Mouse (Mus musculus) midbrain, embryonic 13.5 days (tissue): ENCODE results near the gene Gm45717. TPM values are rescaled to one million over a fixed set of nuclear protein-coding genes. Genes with fewer than 3 reads are reported as not detected.
A peak's percentile ranks its signal among the peaks of the same experiment; 100 is the strongest.

Source experiments
- ATAC-seq: fragments of 200-750 bp; cut with Nextera tagmentation; 2 replicates; pipeline ENCODE4 v1.8.0; 2017; ENCODE audit warnings: mild to moderate bottlenecking, moderate TSS enrichment, moderate library complexity
- H3K27ac ChIP-seq: fragments of 300-500 bp; sonication (generic); 2 replicates; pipeline ENCODE4 v1.5.1; 2015; ENCODE audit warnings: inconsistent platforms, mild to moderate bottlenecking, moderate library complexity
- H3K27me3 ChIP-seq: fragments of 300-500 bp; sonication (generic); 2 replicates; pipeline ENCODE4 v1.6.1; 2015; ENCODE audit warnings: mild to moderate bottlenecking, inconsistent platforms
- H3K36me3 ChIP-seq: fragments of 300-500 bp; sonication (generic); 2 replicates; pipeline ENCODE4 v1.6.1; 2015; ENCODE audit warnings: mild to moderate bottlenecking, inconsistent platforms
- H3K4me1 ChIP-seq: fragments of 300-500 bp; sonication (generic); replicated peaks from 2 replicates; pipeline ENCODE4 v1.6.1; 2015; ENCODE audit warnings: inconsistent platforms
- H3K4me2 ChIP-seq: fragments of 300-500 bp; sonication (generic); replicated peaks from 2 replicates; pipeline ENCODE4 v1.6.1; 2015; ENCODE audit warnings: moderate library complexity, mild to moderate bottlenecking, inconsistent platforms
- H3K4me3 ChIP-seq: fragments of 300-500 bp; sonication (generic); replicated peaks from 2 replicates; pipeline ENCODE4 v1.5.1; 2015; ENCODE audit warnings: mild to moderate bottlenecking, inconsistent platforms
- H3K9ac ChIP-seq: fragments of 300-500 bp; sonication (generic); replicated peaks from 2 replicates; pipeline ENCODE4 v1.6.1; 2015; ENCODE audit warnings: mild to moderate bottlenecking, inconsistent platforms
- H3K9me3 ChIP-seq: fragments of 300-500 bp; sonication (generic); 2 replicates; pipeline ENCODE4 v1.6.1; 2016; ENCODE audit warnings: mild to moderate bottlenecking, inconsistent platforms
- WGBS: fragments of 180-500 bp; shearing (Covaris S2); methylation state at CpG from one replicate; pipeline ENCODE4 v1.1.7; 2015; 5-methylcytosine and 5-hydroxymethylcytosine counted together
- polyA plus RNA-seq: library from polyadenylated mRNA; unstranded; fragments of >200 nt; fragmentation: Nextera tagmentation; extraction: Ambion mirVana; gene quantifications from 2 replicates; pipeline ENCODE4 v1.2.1, GENCODE M21; 2015

Gene Gm45717
- polyA plus RNA-seq, 1 experiment from 2014 or later, result not detected

DNA sequence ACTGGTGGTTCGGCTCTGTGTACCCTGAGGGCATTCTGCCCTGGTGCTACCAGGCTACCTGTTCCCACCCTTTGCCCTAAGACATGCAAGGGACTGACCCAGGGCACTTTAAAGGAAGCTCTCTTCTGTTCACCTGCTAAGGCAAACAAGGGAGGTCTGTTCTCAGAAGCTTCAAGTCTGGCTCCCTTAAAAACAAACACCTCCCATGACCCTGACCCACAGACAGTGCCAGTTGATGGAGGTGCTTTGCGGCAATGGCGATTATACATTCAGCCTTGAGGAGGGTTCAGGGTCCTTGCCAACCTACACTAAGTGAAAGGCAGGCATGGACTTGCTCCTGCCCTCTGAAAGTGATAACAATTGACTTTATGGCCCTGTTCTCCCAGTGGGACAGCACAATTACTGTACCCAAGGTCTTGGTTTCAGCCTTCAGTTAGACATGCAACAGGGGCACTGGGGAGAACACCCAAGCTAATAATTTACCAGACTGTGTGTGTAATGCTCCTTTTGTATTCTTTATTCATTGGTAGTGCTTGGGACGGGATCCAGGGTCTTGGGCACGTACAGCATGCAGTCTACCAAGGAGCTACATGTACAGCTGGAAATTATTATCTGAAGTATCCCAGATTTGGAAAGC lies 42.8 kb downstream of the Gm45717 start:
- no peak overlapping the region for H3K27ac ChIP-seq
- no peak for ATAC-seq
- WGBS, result 81% methylated on average over 5 of the region's 5 CpGs
- no peaks in the 10 kb centered on the region for H3K36me3 ChIP-seq
- no peak overlapping the region for H3K4me3 ChIP-seq
- H3K9me3 ChIP-seq, result no peaks in the 10 kb centered on the region
- no peak overlapping the region for H3K9ac ChIP-seq
- peaks cover 4% of the 10 kb centered on the region for H3K4me1 ChIP-seq
- no peak overlapping the region for H3K4me2 ChIP-seq
- peaks cover 3% of the 10 kb centered on the region; the same call in 1 of the 2 replicates for H3K27me3 ChIP-seq

DNA sequence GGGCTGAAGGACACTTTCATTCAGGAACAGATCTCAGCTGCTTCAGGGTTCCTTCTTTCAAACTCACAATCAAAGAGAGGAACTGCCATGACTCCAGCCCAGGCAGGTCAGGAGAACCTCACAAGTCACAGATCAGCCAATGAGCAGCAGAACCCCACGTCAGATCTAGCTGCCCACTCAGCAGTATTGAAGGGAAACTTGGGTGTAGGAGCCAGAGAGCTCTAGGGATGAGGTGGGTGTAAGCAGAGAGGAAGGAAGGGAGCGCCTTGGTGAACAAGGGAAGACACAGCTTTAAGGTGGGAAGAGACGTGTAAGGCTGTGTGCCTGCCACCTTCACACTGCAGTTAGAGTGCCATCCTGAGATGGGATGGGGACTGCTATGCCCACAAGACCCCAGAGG lies 43.4 kb downstream of the Gm45717 start:
- 68% methylated on average over 3 of the region's 3 CpGs for WGBS
- H3K9ac ChIP-seq, result no peak overlapping the region
- no peak overlapping the region for H3K27ac ChIP-seq
- H3K4me2 ChIP-seq, result no peak overlapping the region
- no peak overlapping the region for H3K4me3 ChIP-seq
- no peak for ATAC-seq
- no peaks in the 10 kb centered on the region for H3K36me3 ChIP-seq
- H3K27me3 ChIP-seq, result peaks cover 3% of the 10 kb centered on the region; the same call in 1 of the 2 replicates
- H3K4me1 ChIP-seq, result peaks cover 4% of the 10 kb centered on the region
- H3K9me3 ChIP-seq, result no peaks in the 10 kb centered on the region

GRCm38 (mm10) chr7:140908634-140909107 lies 47.1 kb downstream of the Gm45717 start:
- Histone ChIP-seq H3K27ac (no peak overlapping the region), H3K36me3 (no peaks in the 10 kb centered on the region), H3K9ac (no peak overlapping the region; the same call in 1 of the 2 replicates), H3K4me3 (peak overlapping the region; percentile 38), H3K4me1 (peaks cover 4% of the 10 kb centered on the region), H3K9me3 (no peaks in the 10 kb centered on the region), H3K27me3 (peaks cover 3% of the 10 kb centered on the region; the same call in 1 of the 2 replicates), H3K4me2 (peak overlapping the region; percentile 63)
- peak; percentile 83 for ATAC-seq
- 3% methylated on average over 19 of the region's 19 CpGs for WGBS

DNA sequence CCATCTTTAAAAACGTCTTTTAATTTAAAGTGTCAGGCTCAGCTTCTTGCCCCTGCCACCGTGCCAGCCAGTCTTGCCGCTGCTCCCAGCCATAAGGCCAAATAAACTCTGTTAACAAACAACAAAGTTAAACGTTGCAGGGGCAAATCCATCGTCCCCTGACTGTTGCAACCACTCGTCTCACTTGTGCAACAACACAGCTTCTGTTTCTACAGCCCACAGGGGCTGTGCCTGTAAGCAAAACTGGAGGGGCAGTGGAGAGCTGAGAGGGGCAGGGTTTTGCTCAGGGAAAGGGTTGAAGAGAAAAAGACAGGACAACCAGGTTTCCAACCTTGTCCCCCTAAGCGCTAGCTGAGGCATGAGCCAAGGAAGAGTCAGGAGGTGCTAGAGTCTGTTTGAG lies 47.6 kb downstream of the Gm45717 start:
- H3K4me3 ChIP-seq, result no peak overlapping the region
- WGBS, result 54% methylated on average over 7 of the region's 7 CpGs
- peak; percentile 12; the same call in 1 of the 2 replicates for ATAC-seq
- no peaks in the 10 kb centered on the region for H3K9me3 ChIP-seq
- no peak overlapping the region for H3K9ac ChIP-seq
- H3K4me1 ChIP-seq, result peaks cover 4% of the 10 kb centered on the region
- H3K36me3 ChIP-seq, result no peaks in the 10 kb centered on the region
- H3K4me2 ChIP-seq, result no peak overlapping the region; the same call in 1 of the 2 replicates
- H3K27ac ChIP-seq, result no peak overlapping the region
- peaks cover 3% of the 10 kb centered on the region; the same call in 1 of the 2 replicates for H3K27me3 ChIP-seq

DNA sequence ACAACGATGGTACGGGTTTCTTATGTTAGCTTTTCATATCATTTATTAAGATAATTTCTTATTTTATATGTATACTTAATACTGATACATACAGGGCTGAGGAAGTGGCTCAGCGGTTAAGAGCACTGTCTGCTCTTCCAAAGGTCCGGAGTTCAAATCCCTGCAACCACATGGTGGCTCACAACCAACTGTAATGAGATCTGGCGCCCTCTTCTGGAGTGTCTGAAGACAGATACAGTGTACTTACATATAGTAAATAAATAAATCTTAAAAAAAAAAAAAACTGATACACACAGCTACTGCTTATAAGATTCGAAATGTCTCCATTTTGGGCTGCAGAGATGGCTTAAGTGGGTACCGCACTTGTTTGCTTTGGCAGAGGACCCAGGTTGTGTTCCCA lies 48.0 kb downstream of the Gm45717 start:
- Histone ChIP-seq H3K27ac (no peak overlapping the region), H3K4me1 (peaks cover 4% of the 10 kb centered on the region), H3K4me2 (no peak overlapping the region), H3K9ac (no peak overlapping the region), H3K36me3 (no peaks in the 10 kb centered on the region), H3K27me3 (peaks cover 3% of the 10 kb centered on the region; the same call in 1 of the 2 replicates), H3K4me3 (no peak overlapping the region), H3K9me3 (no peaks in the 10 kb centered on the region)
- no peak for ATAC-seq
- 81% methylated on average over 7 of the region's 7 CpGs for WGBS

DNA sequence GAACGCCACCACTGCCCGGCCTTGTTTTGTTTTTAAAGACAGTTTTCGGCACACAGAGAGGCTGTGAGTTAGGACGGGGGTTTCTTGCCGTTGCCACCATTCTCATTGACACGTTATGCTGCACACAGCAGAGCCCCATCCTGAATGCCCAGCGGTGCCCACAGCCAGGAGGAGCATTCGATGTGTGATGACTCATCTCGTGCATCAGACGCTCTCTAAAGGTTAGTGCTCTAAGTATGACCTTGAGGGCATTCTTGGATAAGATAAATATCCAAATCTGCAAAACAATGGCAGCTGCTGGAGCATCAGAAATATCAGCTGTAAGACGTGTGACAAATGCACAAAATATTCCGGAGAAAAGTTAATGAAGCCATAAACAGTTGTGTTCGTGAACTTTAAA lies 48.6 kb downstream of the Gm45717 start:
- 90% methylated on average over 13 of the region's 13 CpGs for WGBS

GRCm38 (mm10) chr7:140905642-140906081 lies 50.1 kb downstream of the Gm45717 start:
- Histone ChIP-seq H3K27ac (no peak overlapping the region), H3K4me1 (peaks cover 4% of the 10 kb centered on the region), H3K9me3 (no peaks in the 10 kb centered on the region), H3K4me2 (no peak overlapping the region), H3K4me3 (no peak overlapping the region), H3K27me3 (no peaks in the 10 kb centered on the region), H3K9ac (no peak overlapping the region), H3K36me3 (no peaks in the 10 kb centered on the region)
- WGBS, result 89% methylated on average over 2 of the region's 2 CpGs
- no peak for ATAC-seq

More for the DNA sequence above, 48.6 kb downstream of the Gm45717 start:
- H3K4me3 ChIP-seq, result no peak overlapping the region
- no peaks in the 10 kb centered on the region for H3K36me3 ChIP-seq
- H3K27ac ChIP-seq, result no peak overlapping the region
- no peak overlapping the region for H3K4me2 ChIP-seq
- H3K4me1 ChIP-seq, result peaks cover 4% of the 10 kb centered on the region
- H3K9me3 ChIP-seq, result no peaks in the 10 kb centered on the region
- H3K27me3 ChIP-seq, result peaks cover 3% of the 10 kb centered on the region; the same call in 1 of the 2 replicates
- H3K9ac ChIP-seq, result no peak overlapping the region
- ATAC-seq, result no peak

GRCm38 (mm10) chr7:140903212-140903611 lies 52.5 kb downstream of the Gm45717 start:
- Histone ChIP-seq H3K9me3 (no peaks in the 10 kb centered on the region), H3K27me3 (no peaks in the 10 kb centered on the region), H3K9ac (0 out of 2 replicates have a peak overlapping the region, but pooled peaks have one; percentile 16), H3K36me3 (peaks cover 22% of the 10 kb centered on the region), H3K4me3 (no peak overlapping the region), H3K27ac (no peak overlapping the region), H3K4me1 (no peaks in the 10 kb centered on the region; the same call in 1 of the 2 replicates), H3K4me2 (no peak overlapping the region)
- 22% methylated on average over 13 of the region's 13 CpGs for WGBS
- peak; percentile 73 for ATAC-seq

DNA sequence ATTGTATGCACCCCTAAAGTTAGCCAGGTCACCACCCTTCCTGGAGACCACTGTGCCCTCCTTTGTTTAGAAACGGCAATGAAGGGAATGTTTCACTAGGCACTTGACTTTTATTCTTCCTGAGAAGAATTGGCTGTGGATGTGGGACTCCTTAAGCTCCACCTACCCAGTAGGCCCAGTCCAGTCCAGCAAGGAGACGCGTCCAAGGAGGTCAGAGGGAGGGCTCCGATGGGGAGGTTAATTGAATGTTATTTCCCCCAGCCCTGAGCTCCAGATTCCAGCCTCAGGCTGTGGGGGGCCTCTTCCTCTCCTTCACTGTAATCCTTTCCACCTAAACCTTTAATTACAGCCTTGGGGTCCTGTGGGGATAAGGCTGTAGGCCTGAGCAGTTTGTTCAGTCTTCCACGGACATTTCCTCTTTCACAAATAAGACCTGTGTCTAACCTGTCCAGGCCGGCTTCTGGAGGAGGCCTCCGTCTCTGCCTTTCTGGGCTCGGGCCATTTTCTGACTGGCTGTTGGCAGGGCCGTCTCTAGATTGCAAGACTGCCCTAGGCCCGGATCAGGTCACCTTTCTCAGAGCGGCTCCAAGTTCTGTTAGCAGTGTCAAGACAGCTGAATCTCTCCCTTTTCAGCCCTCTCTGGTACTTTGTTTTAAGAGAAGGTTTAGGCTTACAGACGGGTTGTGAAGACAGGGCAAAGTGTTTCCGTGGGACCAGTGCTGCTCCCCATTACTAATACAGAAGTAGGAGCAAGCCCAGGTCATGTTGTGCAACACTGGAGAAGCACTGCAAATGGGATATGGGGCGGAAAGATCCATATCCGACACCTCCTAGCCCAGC lies 53.5 kb downstream of the Gm45717 start:
- H3K9me3 ChIP-seq, result no peaks in the 10 kb centered on the region
- no peaks in the 10 kb centered on the region; the same call in 1 of the 2 replicates for H3K4me1 ChIP-seq
- no peak overlapping the region for H3K4me2 ChIP-seq
- WGBS, result 80% methylated on average over 15 of the region's 15 CpGs
- H3K4me3 ChIP-seq, result no peak overlapping the region
- no peak overlapping the region for H3K27ac ChIP-seq
- no peak overlapping the region for H3K9ac ChIP-seq
- H3K36me3 ChIP-seq, result peaks cover 31% of the 10 kb centered on the region
- ATAC-seq, result no peak
- no peaks in the 10 kb centered on the region for H3K27me3 ChIP-seq

GRCm38 (mm10) chr7:140900220-140900619 lies 55.5 kb downstream of the Gm45717 start, which contains the start of gene Cox8b:
TSS of gene Cox8b (minus strand) at chr7:140900446.
- Histone ChIP-seq H3K4me1 (no peaks in the 10 kb centered on the region; the same call in 1 of the 2 replicates), H3K27me3 (no peaks in the 10 kb centered on the region), H3K36me3 (peaks cover 46% of the 10 kb centered on the region), H3K9me3 (no peaks in the 10 kb centered on the region), H3K27ac (no peak within 1 kb of the TSS), H3K4me3 (no peak within 1 kb of the TSS), H3K4me2 (no peak within 1 kb of the TSS), H3K9ac (no peak within 1 kb of the TSS)
- 83% methylated on average over 10 of the region's 10 CpGs for WGBS
- no peak for ATAC-seq
